ENCODE assay signal across 31 mouse cellular contexts in the genomic region with DNA sequence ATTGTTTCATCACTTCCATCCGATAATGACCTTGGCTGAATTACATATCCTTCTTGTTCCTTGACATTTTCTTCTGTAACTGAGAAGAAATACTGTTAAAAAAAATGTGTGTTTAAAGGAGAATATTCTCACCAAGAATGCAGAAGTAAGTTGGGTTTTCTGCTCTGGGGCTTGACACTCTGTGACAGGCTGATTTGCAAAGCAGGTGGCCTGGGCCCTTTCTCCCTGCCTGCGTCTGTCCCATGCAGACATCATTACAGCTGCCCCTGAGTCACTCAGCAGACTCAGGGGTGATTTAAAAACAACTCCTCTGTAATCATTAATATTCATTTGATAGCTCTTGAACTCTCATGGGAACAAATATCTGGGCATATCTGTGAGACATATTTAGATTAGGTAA.
"Had no signal": no experiment of that assay in that cellular context is flagged by ENCODE, and none has a peak within 500 bp of the region (broad histone marks: within the 10 kb centered on the region; RNA-seq: fewer than 3 reads in every experiment).

No protein-coding gene starts in this region.

- H3K4me2 ChIP-seq: heart, embryonic 11.5 days; heart, embryonic 12.5 days; heart, embryonic 13.5 days; heart, embryonic 15.5 days; hindbrain, embryonic 12.5 days; hindbrain, embryonic 13.5 days; hindbrain, embryonic 14.5 days; hindbrain, embryonic 15.5 days; intestine, embryonic 15.5 days; kidney, embryonic 15.5 days had no signal

- H3K9me3 ChIP-seq: heart, embryonic 10.5 days; heart, embryonic 12.5 days; heart, embryonic 13.5 days; heart, embryonic 15.5 days; hindbrain, embryonic 10.5 days; hindbrain, embryonic 12.5 days; hindbrain, embryonic 13.5 days; hindbrain, embryonic 15.5 days; intestine, embryonic 15.5 days; kidney, embryonic 15.5 days had no signal

- H3K27ac ChIP-seq: heart, embryonic 10.5 days; heart, embryonic 13.5 days; heart, embryonic 15.5 days; hindbrain, embryonic 10.5 days; hindbrain, embryonic 12.5 days; hindbrain, embryonic 13.5 days; hindbrain, embryonic 14.5 days; hindbrain, embryonic 15.5 days; hindbrain, postnatal 0 days; intestine, embryonic 15.5 days; kidney, embryonic 15.5 days; kidney, postnatal 0 days; layer of hippocampus, adult 2 months; left cerebral cortex, adult 2 months had no signal

- H3K36me3 ChIP-seq: heart, embryonic 10.5 days; heart, embryonic 12.5 days; heart, embryonic 13.5 days; heart, embryonic 15.5 days; hindbrain, embryonic 10.5 days; hindbrain, embryonic 12.5 days; hindbrain, embryonic 13.5 days; hindbrain, embryonic 15.5 days; intestine, embryonic 15.5 days; kidney, embryonic 15.5 days had no signal

- H3K4me3 ChIP-seq: heart, embryonic 10.5 days; heart, embryonic 12.5 days; heart, embryonic 13.5 days; heart, embryonic 15.5 days; hindbrain, embryonic 10.5 days; hindbrain, embryonic 12.5 days; hindbrain, embryonic 13.5 days; hindbrain, embryonic 15.5 days; intestine, embryonic 15.5 days; kidney, embryonic 15.5 days; layer of hippocampus, adult 2 months; left cerebral cortex, adult 2 months had no signal

- H3K27me3 ChIP-seq: heart, embryonic 12.5 days; heart, embryonic 13.5 days; heart, embryonic 15.5 days; hindbrain, embryonic 12.5 days; hindbrain, embryonic 13.5 days; hindbrain, embryonic 15.5 days; intestine, embryonic 15.5 days; kidney, embryonic 15.5 days had no signal

- DNase-seq: heart, postnatal 10 days; heart, postnatal 14 days; heart, postnatal 36 days; heart, postnatal 4 days; kidney, adult 11 months; kidney, adult 18-20 months; kidney, adult 2 months; kidney, adult 8-10 months; kidney, adult 9 months; kidney, postnatal 10 days; kidney, postnatal 14 days; kidney, postnatal 25 days; kidney, postnatal 36 days; layer of hippocampus, adult 9-11 months; layer of hippocampus, postnatal 36 days had no signal

- H3K4me1 ChIP-seq: heart, embryonic 10.5 days; heart, embryonic 12.5 days; heart, embryonic 13.5 days; heart, embryonic 15.5 days; hindbrain, embryonic 10.5 days; hindbrain, embryonic 12.5 days; hindbrain, embryonic 13.5 days; hindbrain, embryonic 15.5 days; intestine, embryonic 15.5 days; kidney, embryonic 15.5 days had no signal

- H3K9ac ChIP-seq: heart, embryonic 12.5 days; heart, embryonic 13.5 days; heart, embryonic 15.5 days; hindbrain, embryonic 12.5 days; hindbrain, embryonic 13.5 days; hindbrain, embryonic 14.5 days; hindbrain, embryonic 15.5 days; intestine, embryonic 15.5 days; kidney, embryonic 15.5 days had no signal
